23 mouse cellular contexts compared by ENCODE assay signal in the genomic region with DNA sequence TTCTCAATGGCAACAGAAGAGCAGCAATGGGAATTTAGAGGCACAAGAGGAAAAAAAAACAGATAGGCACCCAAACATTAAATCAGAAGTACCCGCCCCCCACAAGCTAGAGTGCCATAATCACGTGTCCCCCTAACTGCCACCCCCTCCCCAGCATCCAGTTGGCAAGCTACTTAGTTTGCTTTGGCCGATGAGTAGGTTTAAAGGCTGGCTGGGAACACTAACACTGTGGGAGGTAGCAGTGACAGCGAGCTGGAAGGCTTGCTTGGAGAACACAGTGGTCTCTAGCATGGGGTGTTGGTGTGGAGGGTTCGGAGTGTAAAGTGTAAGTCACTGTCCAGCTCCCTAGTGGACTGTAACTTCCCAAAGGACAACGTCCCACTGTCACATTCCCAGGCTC.
DNase-seq lines count a peak whose midpoint lies in the region; ATAC-seq lines count a peak whose summit lies in the region.
"Had no signal": no experiment of that assay in that cellular context is flagged by ENCODE, and none has a peak within 500 bp of the region (broad histone marks: within the 10 kb centered on the region; RNA-seq: fewer than 3 reads in every experiment).

No protein-coding gene starts in this region.

- H3K9ac ChIP-seq in forebrain, embryonic 13.5 days: no peak overlapping the region
- H3K9ac ChIP-seq in forebrain, embryonic 15.5 days (replicated peaks): no peak overlapping the region
- H3K9ac ChIP-seq in midbrain, embryonic 14.5 days (replicated peaks; ENCODE audit: low read length): no peak overlapping the region
- H3K9ac ChIP-seq: hindbrain, embryonic 15.5 days; liver, postnatal 0 days; neural tube, embryonic 13.5 days had no signal

- H3K4me3 ChIP-seq in forebrain, embryonic 13.5 days: no peak overlapping the region
- no peak overlapping the region for H3K4me3 ChIP-seq in forebrain, embryonic 15.5 days
- no peak overlapping the region for H3K4me3 ChIP-seq in embryonic facial prominence, embryonic 10.5 days
- no peak overlapping the region for H3K4me3 ChIP-seq in midbrain, embryonic 14.5 days (replicated peaks; ENCODE audit: low read depth, low read length)
- H3K4me3 ChIP-seq: erythroblast, embryonic 14.5 days; heart, embryonic 10.5 days; hindbrain, embryonic 15.5 days; neural tube, embryonic 13.5 days had no signal

- H3K9me3 ChIP-seq in forebrain, embryonic 13.5 days (replicated peaks): no peaks in the 10 kb centered on the region
- H3K9me3 ChIP-seq in forebrain, embryonic 15.5 days: no peaks in the 10 kb centered on the region
- no peaks in the 10 kb centered on the region for H3K9me3 ChIP-seq in embryonic facial prominence, embryonic 10.5 days
- no peaks in the 10 kb centered on the region for H3K9me3 ChIP-seq in midbrain, embryonic 14.5 days (ENCODE audit: control insufficient read depth, low read length)
- H3K9me3 ChIP-seq: heart, embryonic 10.5 days; hindbrain, embryonic 15.5 days; neural tube, embryonic 13.5 days had no signal

- H3K27me3 ChIP-seq in forebrain, embryonic 13.5 days: no peaks in the 10 kb centered on the region; the same call in 1 of the 2 replicates
- H3K27me3 ChIP-seq in forebrain, embryonic 15.5 days: no peaks in the 10 kb centered on the region
- H3K27me3 ChIP-seq in embryonic facial prominence, embryonic 10.5 days (replicated peaks; ENCODE audit: low read depth, poor library complexity, severe bottlenecking): no peaks in the 10 kb centered on the region
- H3K27me3 ChIP-seq in midbrain, embryonic 14.5 days (ENCODE audit: control insufficient read depth, insufficient read depth, low read length): no peaks in the 10 kb centered on the region
- H3K27me3 ChIP-seq: hindbrain, embryonic 15.5 days; neural tube, embryonic 13.5 days had no signal

- peak; percentile 33; the same call in 1 of the 2 replicates for ATAC-seq in forebrain, embryonic 13.5 days
- no peak for ATAC-seq in forebrain, embryonic 15.5 days (replicated peaks)
- no peak for ATAC-seq in midbrain, embryonic 14.5 days (ENCODE audit: low FRiP score, low TSS enrichment)
- no peak for ATAC-seq in frontal cortex, adult (ENCODE audit: low TSS enrichment)
- ATAC-seq: CD4-positive, CD25-positive, alpha-beta regulatory T cell, adult 4 months; liver, postnatal 0 days had no signal

- 53% methylated on average over 6 of the region's 6 CpGs for WGBS in forebrain, embryonic 13.5 days
- 50% methylated on average over 6 of the region's 6 CpGs for WGBS in forebrain, embryonic 15.5 days
- WGBS in embryonic facial prominence, embryonic 10.5 days: 81% methylated on average over 6 of the region's 6 CpGs
- 54% methylated on average over 6 of the region's 6 CpGs for WGBS in midbrain, embryonic 14.5 days

- no peak overlapping the region for H3K27ac ChIP-seq in forebrain, embryonic 13.5 days
- no peak overlapping the region for H3K27ac ChIP-seq in forebrain, embryonic 15.5 days (replicated peaks)
- 0 out of 2 replicates have a peak overlapping the region, but pooled peaks have one; percentile 10 for H3K27ac ChIP-seq in embryonic facial prominence, embryonic 10.5 days (replicated peaks)
- no peak overlapping the region for H3K27ac ChIP-seq in midbrain, embryonic 14.5 days (replicated peaks; ENCODE audit: low read depth, low read length)
- H3K27ac ChIP-seq: heart, embryonic 10.5 days; hindbrain, embryonic 15.5 days; kidney, postnatal 0 days; macrophage had no signal

- no peaks in the 10 kb centered on the region for H3K36me3 ChIP-seq in forebrain, embryonic 13.5 days (ENCODE audit: poor library complexity, severe bottlenecking)
- H3K36me3 ChIP-seq in forebrain, embryonic 15.5 days: no peaks in the 10 kb centered on the region
- H3K36me3 ChIP-seq in embryonic facial prominence, embryonic 10.5 days (replicated peaks): no peaks in the 10 kb centered on the region
- H3K36me3 ChIP-seq in midbrain, embryonic 14.5 days (ENCODE audit: control insufficient read depth, insufficient read depth, low read length): no peaks in the 10 kb centered on the region
- H3K36me3 ChIP-seq: G1E; heart, embryonic 10.5 days; hindbrain, embryonic 15.5 days; neural tube, embryonic 13.5 days had no signal

- H3K4me2 ChIP-seq in forebrain, embryonic 13.5 days: no peak overlapping the region
- H3K4me2 ChIP-seq in forebrain, embryonic 15.5 days (replicated peaks): no peak overlapping the region
- H3K4me2 ChIP-seq in midbrain, embryonic 14.5 days (ENCODE audit: low read length): no peak overlapping the region
- H3K4me2 ChIP-seq: hindbrain, embryonic 15.5 days; neural tube, embryonic 13.5 days had no signal

- H3K4me1 ChIP-seq in forebrain, embryonic 13.5 days: peaks cover 9% of the 10 kb centered on the region; the same call in 1 of the 2 replicates
- no peaks in the 10 kb centered on the region for H3K4me1 ChIP-seq in forebrain, embryonic 15.5 days
- peaks cover 34% of the 10 kb centered on the region for H3K4me1 ChIP-seq in embryonic facial prominence, embryonic 10.5 days
- H3K4me1 ChIP-seq in midbrain, embryonic 14.5 days (ENCODE audit: control insufficient read depth, insufficient read depth, low read length): no peaks in the 10 kb centered on the region
- H3K4me1 ChIP-seq: hindbrain, embryonic 15.5 days had no signal

- peak; percentile 9 to 24 for DNase-seq in layer of hippocampus, postnatal 36 days
- no peak for DNase-seq in layer of hippocampus, adult 11-12 months (ENCODE audit: low spot score)
- no peak for DNase-seq in embryonic facial prominence, embryonic 10.5 days (ENCODE audit: low spot score)
- DNase-seq in midbrain, embryonic 14.5 days: peak; percentile 26
- no peak for DNase-seq in thymus, postnatal 25 days
- DNase-seq: cerebellum, adult 11 months; heart, postnatal 14 days; kidney, adult 11 months; liver; liver, postnatal 0 days; right cerebral cortex, postnatal 4 days; thymus, postnatal 4 days had no signal

Comparison
In these comparisons a context has a peak if more than half of its experiments do, and no peak if none do; other contexts are left out.
1. DNase-seq: peak in layer of hippocampus, postnatal 36 days (2 of 2) and midbrain, embryonic 14.5 days (single experiment); none in layer of hippocampus, adult 11-12 months (single experiment), embryonic facial prominence, embryonic 10.5 days (single experiment) and thymus, postnatal 25 days (single experiment).